Mouse (Mus musculus) liver, embryonic 14.5 days (tissue): ENCODE results near the gene Gm44511. TPM values are rescaled to one million over a fixed set of nuclear protein-coding genes. Genes with fewer than 3 reads are reported as not detected.

Source experiments
- ATAC-seq: fragments of 200-750 bp; cut with Nextera tagmentation; 2 replicates; pipeline ENCODE4 v1.8.0; 2017; ENCODE audit warnings: moderate number of reproducible peaks, mild to moderate bottlenecking, moderate library complexity; ENCODE audit not compliant: insufficient read depth
- DNase-seq, 3 experiments: peaks; one replicate each; pipeline ENCODE4 v3.0.0-alpha.2; 2012 to 2013; ENCODE audit warnings: low read depth in 3 of 3, low spot score in 3 of 3
- H3K27ac ChIP-seq: fragments of 300-500 bp; sonication (generic); 2 replicates; pipeline ENCODE4 v1.5.1; 2014; ENCODE audit warnings: moderate library complexity, mild to moderate bottlenecking, control low read depth, inconsistent platforms
- H3K27me3 ChIP-seq: fragments of 300-500 bp; sonication (generic); 2 replicates; pipeline ENCODE4 v1.6.1; 2014; ENCODE audit warnings: mild to moderate bottlenecking, low read length, moderate library complexity; ENCODE audit not compliant: control insufficient read depth, insufficient read depth
- H3K36me3 ChIP-seq: fragments of 300-500 bp; sonication (generic); replicated peaks from 2 replicates; pipeline ENCODE4 v1.6.1; 2014; ENCODE audit warnings: low read depth; ENCODE audit not compliant: control insufficient read depth, insufficient read depth
- H3K4me1 ChIP-seq, 2 experiments: fragments of 200-500 bp in 1 of 2; fragments of 300-500 bp in 1 of 2; sonication (generic) in 1 of 2; replicated peaks; 2 replicates each; pipeline ENCODE4 v1.6.1; 2012 to 2014; ENCODE audit warnings: antibody characterized with exemption in 1 of 2, inconsistent platforms in 1 of 2, low read length in 1 of 2; ENCODE audit not compliant: control insufficient read depth in 2 of 2, insufficient read depth in 2 of 2
- H3K4me2 ChIP-seq: fragments of 300-500 bp; sonication (generic); 2 replicates; pipeline ENCODE4 v1.6.1; 2014; ENCODE audit warnings: low read depth, mild to moderate bottlenecking, control low read depth, moderate library complexity
- H3K4me3 ChIP-seq, 2 experiments: fragments of 200-500 bp in 1 of 2; fragments of 300-500 bp in 1 of 2; sonication (generic) in 1 of 2; 2 replicates each; pipeline ENCODE4 v1.5.1; 2012 to 2014; ENCODE audit warnings: low read depth in 2 of 2, low read length in 2 of 2, mild to moderate bottlenecking in 2 of 2, control low read depth in 1 of 2, inconsistent platforms in 1 of 2, moderate library complexity in 1 of 2; ENCODE audit not compliant: insufficient read depth in 1 of 2
- H3K9ac ChIP-seq: fragments of 300-500 bp; sonication (generic); replicated peaks from 2 replicates; pipeline ENCODE4 v1.6.1; 2014; ENCODE audit warnings: mild to moderate bottlenecking, control low read depth, moderate library complexity
- H3K9me3 ChIP-seq: fragments of 300-500 bp; sonication (generic); 2 replicates; pipeline ENCODE4 v1.6.1; 2016; ENCODE audit warnings: low read length, mixed read lengths; ENCODE audit not compliant: control insufficient read depth
- CTCF ChIP-seq: IDR thresholded peaks from 2 replicates; pipeline ENCODE4 v1.5.1; 2016; ENCODE audit warnings: antibody characterized with exemption, low read depth, control low read depth
- EP300 ChIP-seq: IDR thresholded peaks from 2 replicates; pipeline ENCODE4 v1.6.1; 2016; ENCODE audit warnings: antibody characterized with exemption, low read depth
- WGBS: fragments of 180-500 bp; shearing (Covaris S2); extraction: QIAGEN DNeasy Blood & Tissue Kit; methylation state at CpG from one replicate; pipeline ENCODE4 v1.1.7; 2014; ENCODE audit not compliant: insufficient replicate concordance; 5-methylcytosine and 5-hydroxymethylcytosine counted together
- polyA plus RNA-seq, 2 experiments: library from polyadenylated mRNA; depleted of rRNA in 1 of 2; stranded (reverse) in 1 of 2; unstranded in 1 of 2; fragments of >200 nt; fragmentation: Nextera tagmentation in 1 of 2; extraction: Ambion mirVana in 1 of 2; gene quantifications; 2 replicates each; pipeline versions ENCODE4 v1.2.1 to v1.2.3; 2012 to 2014

Gm44511 gene
- polyA plus RNA-seq, 2 experiments, result not detected

GRCm38 (mm10) chr6:128737445-128737844 is 88.7 kb downstream of the Gm44511 start:
- Histone ChIP-seq H3K4me2 (no peak overlapping the region), H3K4me3 (no peak overlapping the region), H3K9me3 (no peaks in the 10 kb centered on the region), H3K27ac (no peak overlapping the region), H3K4me1 (no peaks in the 10 kb centered on the region), H3K9ac (no peak overlapping the region), H3K36me3 (no peaks in the 10 kb centered on the region), H3K27me3 (no peaks in the 10 kb centered on the region)
- WGBS, result 69% methylated on average over 7 of the region's 7 CpGs
- ATAC-seq, result no peak
- TF ChIP-seq EP300 (no peak), CTCF (no peak)
- no peak for DNase-seq

GRCm38 (mm10) chr6:128736100-128736499 is 90.0 kb downstream of the Gm44511 start:
- Histone ChIP-seq H3K9me3 (no peaks in the 10 kb centered on the region), H3K27ac (no peak overlapping the region), H3K4me2 (no peak overlapping the region), H3K27me3 (no peaks in the 10 kb centered on the region), H3K4me3 (no peak overlapping the region), H3K9ac (no peak overlapping the region), H3K36me3 (no peaks in the 10 kb centered on the region), H3K4me1 (no peaks in the 10 kb centered on the region)
- no peak for ATAC-seq
- no peak for DNase-seq
- TF ChIP-seq CTCF (peak; percentile 63), EP300 (no peak)

- DNase-seq, result no peak
- Histone ChIP-seq H3K36me3 (no peaks in the 10 kb centered on the region), H3K4me2 (no peak overlapping the region), H3K9ac (no peak overlapping the region), H3K9me3 (no peaks in the 10 kb centered on the region), H3K4me1 (no peaks in the 10 kb centered on the region), H3K4me3 (no peak overlapping the region), H3K27ac (no peak overlapping the region), H3K27me3 (no peaks in the 10 kb centered on the region)
- no peak for TF ChIP-seq CTCF
- TF ChIP-seq EP300, result no peak
- no peak for ATAC-seq
Measured at GRCm38 (mm10) chr6:128734896-128735295, 91.2 kb downstream of the Gm44511 start.

- WGBS, result 27% methylated on average over 5 of the region's 5 CpGs
- H3K4me1 ChIP-seq, result no peaks in the 10 kb centered on the region
- TF ChIP-seq CTCF (no peak), EP300 (no peak)
- H3K9ac ChIP-seq, result no peak overlapping the region
- no peak for DNase-seq
- no peak for ATAC-seq
- no peak overlapping the region for H3K27ac ChIP-seq
- H3K4me3 ChIP-seq, result no peak overlapping the region
- H3K27me3 ChIP-seq, result no peaks in the 10 kb centered on the region
- no peaks in the 10 kb centered on the region for H3K36me3 ChIP-seq
- H3K4me2 ChIP-seq, result no peak overlapping the region
- H3K9me3 ChIP-seq, result no peaks in the 10 kb centered on the region
Measured at GRCm38 (mm10) chr6:128733908-128734679, 92.0 kb downstream of the Gm44511 start.

- no peaks in the 10 kb centered on the region for H3K9me3 ChIP-seq
- H3K4me2 ChIP-seq, result no peak overlapping the region
- WGBS, result 43% methylated on average over 3 of the region's 3 CpGs
- H3K36me3 ChIP-seq, result no peaks in the 10 kb centered on the region
- H3K4me1 ChIP-seq, result no peaks in the 10 kb centered on the region
- ATAC-seq (no peak), DNase-seq (no peak)
- H3K4me3 ChIP-seq, result no peak overlapping the region
- TF ChIP-seq CTCF (no peak), EP300 (no peak)
- H3K27me3 ChIP-seq, result no peaks in the 10 kb centered on the region
- H3K9ac ChIP-seq, result no peak overlapping the region
- no peak overlapping the region for H3K27ac ChIP-seq
Measured at GRCm38 (mm10) chr6:128732032-128732431, 94.1 kb downstream of the Gm44511 start.

Other genes starting within 250 kb of the Gm44511 start
- gene A2ml1, start 244.7 kb downstream of the Gm44511 start, polyA plus RNA-seq (2012; rRNA removed), result 4.0 and 7.9 TPM in 2 replicates
- 12.7 and 13.1 TPM in 2 replicates for gene A2ml1, start 244.7 kb downstream of the Gm44511 start, polyA plus RNA-seq (2014; fragmentation: Nextera tagmentation; extraction: Ambion mirVana)
- gene Klrb1a, start 202.8 kb downstream of the Gm44511 start, polyA plus RNA-seq (2012; rRNA removed), result 0.03 and 0.11 TPM in 2 replicates
- 0.14 and 0.55 TPM in 2 replicates for gene Klrb1a, start 202.8 kb downstream of the Gm44511 start, polyA plus RNA-seq (2014; fragmentation: Nextera tagmentation; extraction: Ambion mirVana)
- 0.06 and 0.07 TPM in 2 replicates for gene Clec2h, start 163.9 kb downstream of the Gm44511 start, polyA plus RNA-seq (2012; rRNA removed)
- 0.14 TPM in 1 of 2 replicates, not detected in the other for gene Clec2h, start 163.9 kb downstream of the Gm44511 start, polyA plus RNA-seq (2014; fragmentation: Nextera tagmentation; extraction: Ambion mirVana)
- gene Klrb1, start 103.3 kb downstream of the Gm44511 start, polyA plus RNA-seq (2012; rRNA removed), result not detected in 2 replicates
- not detected in 2 replicates for gene Klrb1, start 103.3 kb downstream of the Gm44511 start, polyA plus RNA-seq (2014; fragmentation: Nextera tagmentation; extraction: Ambion mirVana)
- 0.04 and 0.09 TPM in 2 replicates for gene Klrb1c, start 37.1 kb downstream of the Gm44511 start, polyA plus RNA-seq (2012; rRNA removed)
- 0.09 and 0.25 TPM in 2 replicates for gene Klrb1c, start 37.1 kb downstream of the Gm44511 start, polyA plus RNA-seq (2014; fragmentation: Nextera tagmentation; extraction: Ambion mirVana)
- gene Klrb1b, start within 50 bp of the Gm44511 start, polyA plus RNA-seq (2012; rRNA removed), result 0.08 and 0.18 TPM in 2 replicates
- gene Klrb1b, start within 50 bp of the Gm44511 start, polyA plus RNA-seq (2014; fragmentation: Nextera tagmentation; extraction: Ambion mirVana), result 0.13 TPM in 1 of 2 replicates, not detected in the other
- 0.09 and 0.10 TPM in 2 replicates for gene Clec2i, start 61.3 kb upstream of the Gm44511 start, polyA plus RNA-seq (2012; rRNA removed)
- 0.08 TPM in 1 of 2 replicates, not detected in the other for gene Clec2i, start 61.3 kb upstream of the Gm44511 start, polyA plus RNA-seq (2014; fragmentation: Nextera tagmentation; extraction: Ambion mirVana)
- gene BC035044, start 64.8 kb upstream of the Gm44511 start, polyA plus RNA-seq (2012; rRNA removed), result 2.4 and 5.0 TPM in 2 replicates
- gene BC035044, start 64.8 kb upstream of the Gm44511 start, polyA plus RNA-seq (2014; fragmentation: Nextera tagmentation; extraction: Ambion mirVana), result 5.4 and 10.6 TPM in 2 replicates
- not detected in 2 replicates for gene Clec2g, start 108.1 kb upstream of the Gm44511 start, polyA plus RNA-seq (2012; rRNA removed)
- gene Clec2g, start 108.1 kb upstream of the Gm44511 start, polyA plus RNA-seq (2014; fragmentation: Nextera tagmentation; extraction: Ambion mirVana), result not detected in 2 replicates
- 0.16 and 0.23 TPM in 2 replicates for gene Klrb1f, start 219.6 kb upstream of the Gm44511 start, polyA plus RNA-seq (2012; rRNA removed)
- gene Klrb1f, start 219.6 kb upstream of the Gm44511 start, polyA plus RNA-seq (2014; fragmentation: Nextera tagmentation; extraction: Ambion mirVana), result 0.15 and 0.72 TPM in 2 replicates